Mouse (Mus musculus) mature B cell (primary cell): ENCODE measurements around the gene Rcc2.

Source experiments
- in situ Hi-C: fragments of 300-500 bp; cut with MboI; formaldehyde crosslinking; loops from 2 replicates; pipeline ENCODE4 v1.14.3; 2019

The Rcc2 gene

DNA sequence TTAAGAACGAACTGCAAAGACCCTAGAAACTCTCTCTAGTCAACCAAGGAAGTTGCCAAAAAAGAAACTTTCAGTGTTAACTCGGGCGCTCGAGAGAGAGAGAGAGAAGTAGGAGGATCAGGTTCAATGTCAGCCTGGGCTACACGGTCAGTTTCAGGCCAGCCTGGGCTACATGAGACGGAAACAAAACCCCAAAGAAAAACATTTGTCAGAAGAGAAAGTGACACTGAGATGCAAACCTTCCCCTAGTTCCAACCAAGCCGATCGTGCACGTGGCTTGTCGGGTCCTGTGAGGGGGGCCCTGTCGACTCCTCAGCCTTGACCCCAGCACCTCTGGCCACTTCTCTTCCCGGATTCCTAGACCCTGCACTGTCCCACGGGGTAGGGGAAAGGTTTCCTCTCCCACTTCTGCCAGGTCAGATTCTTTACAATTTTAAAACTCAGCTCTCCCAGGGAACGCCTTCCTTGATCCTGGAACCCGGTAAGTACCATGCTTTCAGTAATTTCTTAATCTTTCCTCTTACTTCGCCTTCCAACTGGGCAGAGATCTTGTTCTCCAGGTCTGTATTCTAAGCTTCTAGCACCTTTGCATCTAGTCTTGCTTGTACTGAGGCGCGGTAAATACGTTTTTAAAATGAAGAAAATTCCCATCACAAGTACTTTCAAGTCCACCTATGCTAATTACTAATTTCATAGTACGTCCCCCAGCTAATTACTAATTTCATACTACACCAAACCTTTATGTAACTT lies at the start of gene Rcc2:
Rcc2 (plus strand) TSS at position 273 of the 750 bp plus-strand sequence.
- in situ Hi-C loops: no loop called here

DNA sequence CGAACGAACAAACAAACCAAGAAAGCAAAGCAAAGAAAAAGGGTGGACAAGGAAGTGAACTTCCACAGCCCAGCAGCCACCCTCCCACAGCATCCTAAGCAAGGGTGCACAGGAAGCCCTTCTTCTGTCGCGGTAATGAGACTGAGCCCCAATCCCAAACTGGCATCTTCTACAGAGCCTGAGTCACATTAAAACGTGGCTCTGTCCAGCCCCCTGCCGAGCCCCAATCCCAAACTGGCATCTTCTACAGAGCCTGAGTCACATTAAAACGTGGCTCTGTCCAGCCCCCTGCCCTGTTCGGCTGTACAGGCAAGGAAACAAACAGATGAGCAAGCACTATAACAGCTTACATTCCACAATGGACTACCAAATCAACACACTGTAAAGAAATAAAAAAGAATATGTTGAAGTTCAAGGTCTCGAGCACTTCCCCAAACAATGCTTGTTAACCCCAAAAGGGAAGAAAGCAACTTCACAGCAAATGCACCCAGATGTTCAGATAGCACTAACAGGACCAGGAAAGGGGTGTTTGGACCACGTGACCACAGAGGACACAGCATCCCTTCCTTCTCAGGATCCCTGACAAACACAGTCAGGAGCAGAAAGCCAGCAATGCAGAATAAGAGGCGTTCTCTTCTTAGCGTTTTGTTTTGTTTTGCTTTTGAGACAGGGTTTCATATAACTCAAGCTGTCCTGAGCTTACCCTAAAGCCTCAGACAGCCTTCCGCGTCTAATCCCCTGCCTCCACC lies 46.3 kb upstream of the Rcc2 start:
- in situ Hi-C loops: no loop called here

GRCm38 (mm10) chr4:140654798-140655197 lies 45.5 kb upstream of the Rcc2 start:
- in situ Hi-C loops: no loop called here

DNA sequence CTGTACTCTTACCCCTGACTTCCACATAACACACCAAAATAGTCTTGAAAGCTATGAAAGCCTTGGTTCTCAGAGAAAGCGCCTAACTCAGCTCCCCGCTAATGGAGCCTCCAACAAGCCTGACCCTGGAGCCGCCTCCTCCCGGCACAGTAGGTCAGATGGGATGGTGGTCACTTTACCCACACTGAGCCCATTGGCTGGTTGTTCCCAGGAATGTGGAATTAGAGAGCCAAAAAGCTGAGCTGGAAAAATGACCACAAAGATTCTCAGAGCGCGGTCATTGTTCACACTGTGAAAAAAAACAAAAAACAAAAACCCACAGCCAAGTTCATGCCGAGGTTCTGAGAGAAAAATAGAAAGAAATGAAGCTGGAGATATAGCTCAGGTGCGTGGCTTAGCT lies 43.8 kb upstream of the Rcc2 start:
- in situ Hi-C loops: no loop called here

GRCm38 (mm10) chr4:140657681-140658575 lies 42.4 kb upstream of the Rcc2 start:
- in situ Hi-C loops: no loop called here

DNA sequence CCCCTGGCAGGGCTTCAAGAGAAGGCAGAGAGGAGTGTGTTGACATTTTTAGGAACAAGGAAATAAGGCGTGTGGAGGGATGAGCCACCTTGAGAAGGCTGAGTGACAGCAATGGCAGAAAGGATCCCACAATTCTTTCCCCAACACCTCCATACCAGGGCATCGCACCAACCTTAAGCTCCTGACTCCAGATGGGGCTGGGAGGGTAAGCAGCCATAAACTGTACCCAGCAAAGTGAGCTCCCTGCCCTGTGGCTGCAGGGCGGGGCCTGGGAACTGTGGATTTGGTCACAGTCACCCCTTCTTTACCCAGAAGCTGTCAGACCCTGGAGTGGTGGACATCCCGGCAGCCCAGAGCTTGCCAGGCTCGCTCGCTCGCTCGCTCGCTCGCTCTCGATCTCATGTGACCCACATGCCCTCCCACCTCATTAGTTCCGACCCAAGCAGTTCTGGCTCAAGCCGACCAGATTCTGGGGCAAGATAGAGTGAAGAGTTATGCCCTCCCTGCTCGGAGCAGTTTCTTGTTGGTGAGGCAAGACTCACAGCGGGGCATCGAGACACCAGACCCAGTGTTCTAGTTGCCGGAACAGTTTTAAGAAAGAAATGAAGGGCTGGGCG lies 38.8 kb upstream of the Rcc2 start:
- in situ Hi-C loops: no loop called here

DNA sequence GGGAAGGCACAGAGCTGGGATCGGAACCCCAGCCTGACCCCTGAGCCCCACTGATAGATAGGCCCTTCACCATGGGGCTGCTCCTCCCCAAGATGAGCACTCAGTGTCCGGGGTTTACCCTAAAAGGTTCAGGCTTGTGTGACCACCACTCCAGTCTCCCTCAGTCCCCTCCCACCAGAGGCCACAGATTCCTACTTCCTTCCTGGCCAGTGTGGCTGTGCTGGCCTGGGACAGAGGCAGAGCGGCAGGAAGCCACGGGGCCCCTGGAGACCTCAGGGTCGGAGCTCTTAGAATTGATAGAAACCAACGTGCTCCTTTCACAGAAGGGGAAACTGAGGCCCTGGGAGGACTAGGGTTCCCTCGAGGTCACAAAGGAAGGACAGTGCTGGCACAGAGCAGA lies 37.9 kb upstream of the Rcc2 start:
- in situ Hi-C loops: no loop called here

- in situ Hi-C loops: no loop called here
These were observed 37.3 kb upstream of the Rcc2 start for GRCm38 (mm10) chr4:140662882-140663585.

DNA sequence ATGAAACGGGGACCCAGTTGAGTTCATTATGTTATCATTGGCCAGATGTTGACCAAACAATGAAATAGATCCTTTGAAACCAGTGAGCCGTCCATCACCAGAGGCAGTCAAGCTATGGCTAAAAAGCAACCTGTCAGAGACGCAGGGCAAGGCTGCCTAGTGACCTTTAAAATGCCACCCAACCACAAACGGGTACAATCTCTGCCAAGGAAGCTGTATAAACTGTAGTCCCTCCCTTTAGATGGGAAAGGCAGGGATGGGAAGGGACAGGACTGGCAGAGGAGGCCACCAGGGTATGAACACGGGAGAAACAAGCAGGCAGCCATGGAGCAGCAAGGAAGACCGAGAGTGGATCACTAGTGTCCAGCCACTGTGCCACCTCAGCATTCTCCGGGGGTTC lies 35.3 kb upstream of the Rcc2 start:
- in situ Hi-C loops: no loop called here

DNA sequence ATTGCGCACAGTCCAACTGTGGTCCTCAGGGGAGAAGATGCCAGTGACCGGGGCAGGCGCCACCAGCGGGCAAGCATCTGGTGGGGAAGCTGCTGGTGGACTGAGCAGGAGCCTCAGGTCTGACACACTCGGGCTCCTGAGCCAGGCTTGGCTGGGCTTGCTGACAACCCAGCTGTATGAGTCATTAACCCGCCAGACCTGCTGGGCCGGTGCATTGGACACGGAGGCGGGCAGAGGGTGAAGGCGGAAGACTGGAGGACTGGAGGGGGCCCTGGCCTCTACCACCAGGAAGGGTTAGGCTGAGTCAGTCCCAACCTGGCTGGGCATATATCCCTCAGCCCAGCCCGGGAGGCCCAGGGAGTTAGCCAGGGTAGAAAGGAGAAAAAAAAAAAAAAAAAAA lies 34.6 kb upstream of the Rcc2 start, which contains the start of gene Arhgef10l:
Arhgef10l (minus strand) TSS at position 253 of the 400 bp plus-strand sequence.
- in situ Hi-C loops: no loop called here

DNA sequence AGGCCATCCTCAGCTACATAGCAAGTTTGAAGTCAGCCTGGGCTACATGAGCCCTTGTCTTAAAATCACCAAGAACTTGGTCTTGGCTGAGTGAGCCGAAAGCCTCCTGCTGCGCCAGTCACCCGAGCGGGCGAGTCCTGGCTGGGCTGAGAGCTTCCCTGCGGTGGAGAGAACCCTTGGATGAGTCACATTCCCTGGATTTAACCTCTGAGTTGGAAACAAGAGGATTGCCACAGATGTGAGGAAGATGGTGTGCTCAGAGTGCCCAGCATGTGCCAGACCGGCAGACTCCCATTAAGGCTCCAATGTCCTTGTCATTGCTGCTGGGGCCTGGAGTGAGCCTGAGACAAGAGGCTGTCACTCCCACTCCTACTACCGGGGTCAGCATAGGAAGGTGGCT lies 32.5 kb upstream of the Rcc2 start:
- in situ Hi-C loops: no loop called here

GRCm38 (mm10) chr4:140673527-140674264 lies 26.6 kb upstream of the Rcc2 start:
- in situ Hi-C loops: no loop called here

DNA sequence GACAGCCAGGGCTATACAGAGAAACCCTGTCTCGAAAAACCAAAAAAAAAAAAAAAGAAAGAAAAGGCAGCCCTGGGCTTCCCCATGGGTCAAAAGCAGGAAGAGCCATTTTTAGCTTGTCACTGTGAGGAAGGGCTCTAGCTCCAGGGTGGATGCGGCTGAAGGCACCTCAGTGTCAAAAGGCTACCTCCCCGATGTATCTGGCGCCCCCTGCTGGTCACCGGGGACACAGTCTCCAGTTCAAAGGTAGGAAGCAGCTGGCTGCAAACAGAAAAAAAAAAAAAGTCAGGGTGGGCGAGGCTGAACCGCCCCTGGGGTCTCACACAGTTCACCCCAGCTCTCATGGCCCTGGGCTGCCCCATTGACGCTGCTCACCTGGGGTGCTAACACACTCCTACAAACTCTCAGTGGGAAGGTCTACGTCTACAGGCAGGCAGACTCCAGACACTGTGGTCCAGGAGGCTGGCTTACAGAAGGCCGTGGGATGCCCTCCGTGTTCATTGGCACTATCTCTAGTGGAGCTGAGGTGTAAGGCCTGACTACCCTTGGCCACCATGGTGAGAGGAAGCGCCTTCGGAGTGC lies 25.9 kb upstream of the Rcc2 start:
- in situ Hi-C loops: no loop called here

GRCm38 (mm10) chr4:140679038-140679437 lies 21.3 kb upstream of the Rcc2 start:
- in situ Hi-C loops: loop anchor here (5.0 kb wide), 1 partner anchor 33 kb away; no protein-coding TSS in a partner anchor

GRCm38 (mm10) chr4:140679723-140680380 lies 20.5 kb upstream of the Rcc2 start:
- in situ Hi-C loops: loop anchor here (5.0 kb wide), 1 partner anchor 32 kb away; no protein-coding TSS in a partner anchor

- in situ Hi-C loops: no loop called here
These were observed 19.5 kb upstream of the Rcc2 start for GRCm38 (mm10) chr4:140680731-140681397.

DNA sequence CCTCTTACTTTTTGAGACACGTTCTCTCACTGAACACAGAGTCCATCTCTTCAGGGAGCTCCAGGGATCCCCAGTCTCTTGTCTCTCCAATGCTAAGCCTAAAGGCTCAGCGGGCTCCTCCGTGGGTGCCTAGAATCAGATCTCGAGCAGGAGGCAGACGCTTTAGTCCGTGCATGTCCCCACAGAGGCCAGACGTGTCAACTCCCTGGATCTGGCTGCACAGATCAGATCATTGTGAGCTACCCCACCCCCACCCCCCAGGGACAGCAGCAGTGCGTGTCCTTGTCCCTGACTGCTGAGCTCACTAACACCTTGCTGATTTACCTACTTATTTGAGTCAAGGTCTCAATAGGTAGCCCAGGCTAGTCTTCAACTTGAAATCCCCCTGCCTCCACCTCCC lies 16.7 kb upstream of the Rcc2 start:
- in situ Hi-C loops: no loop called here

- in situ Hi-C loops: no loop called here
These were observed 16.0 kb upstream of the Rcc2 start for GRCm38 (mm10) chr4:140684141-140684871.
